Mouse (Mus musculus): Measurements from ENCODE around the gene Raph1.
"Not testable (repeated sequence)": the region's sequence is repeated elsewhere in the genome, so short reads cannot be mapped to it uniquely, and the experiment has no call there.

The Raph1 gene

DNA sequence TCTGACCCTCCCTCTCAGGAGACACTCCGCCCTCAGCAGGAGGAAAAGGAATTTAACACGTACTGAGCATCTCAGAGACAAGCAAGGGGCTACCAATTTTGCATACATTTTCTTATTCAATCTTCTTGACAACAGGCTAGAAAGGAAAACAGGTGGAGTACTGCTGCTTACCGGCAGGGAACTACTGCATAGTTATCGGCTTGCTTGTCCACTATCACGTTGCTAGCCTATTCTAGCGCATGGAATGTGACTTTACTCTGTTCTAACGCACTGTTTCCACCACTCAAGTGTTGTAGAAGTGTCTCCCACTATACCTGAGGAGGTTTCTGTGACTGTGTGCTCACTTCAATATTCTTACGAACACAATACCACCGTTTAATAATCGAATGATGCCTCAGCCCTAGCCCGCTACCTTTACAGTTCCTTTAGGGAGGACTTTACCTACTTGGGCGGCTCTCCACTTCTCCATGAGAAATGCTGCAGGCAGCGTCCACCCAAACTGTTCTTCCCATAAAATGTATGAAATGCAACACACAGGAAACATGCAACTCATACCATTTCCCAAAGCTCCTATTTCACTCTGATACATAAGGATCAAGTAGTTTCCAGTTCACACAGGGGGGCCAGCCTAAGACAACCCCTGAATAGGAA lies 1.5 kb downstream of the Raph1 start:
- peak; percentile 22 to 46 for DNase-seq

DNA sequence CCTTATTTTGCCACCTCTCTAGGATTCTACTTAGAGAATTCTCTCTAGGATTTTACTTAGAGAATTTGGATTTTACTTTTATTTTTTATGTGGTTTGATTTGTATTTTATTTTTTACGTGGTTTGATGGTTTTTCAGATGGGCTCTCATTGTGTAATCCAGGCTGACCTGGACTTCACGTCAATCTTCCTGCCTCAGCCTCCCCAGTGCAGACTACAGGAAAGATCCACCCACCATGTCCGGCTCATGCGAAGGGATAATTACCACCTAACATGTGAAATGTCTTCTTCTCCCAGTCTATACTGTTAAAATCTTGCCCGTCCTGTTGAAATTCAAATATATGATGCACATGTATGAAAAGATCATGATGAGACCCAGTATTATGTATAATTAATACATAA lies 2.2 kb downstream of the Raph1 start:
- DNase-seq = no peak

DNA sequence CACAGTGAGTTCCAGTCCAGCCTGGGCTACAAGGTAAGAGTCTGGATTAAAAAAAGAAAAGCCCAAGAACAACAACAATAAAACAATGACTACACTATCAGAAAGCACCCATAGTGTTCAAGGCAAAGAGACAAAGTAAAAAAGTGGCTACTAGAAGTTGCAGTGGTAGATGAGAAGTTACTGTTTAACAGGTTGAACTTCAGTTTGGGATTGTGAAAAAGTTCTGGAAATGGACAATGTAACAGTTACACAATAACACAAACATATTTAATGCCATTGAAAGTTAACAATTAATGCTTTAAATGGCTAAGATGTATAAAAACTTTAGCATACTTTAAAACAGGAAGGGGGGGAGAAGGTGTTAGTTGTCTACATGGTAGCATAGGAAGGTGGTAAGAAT lies 3.9 kb downstream of the Raph1 start:
- DNase-seq = no peak

DNA sequence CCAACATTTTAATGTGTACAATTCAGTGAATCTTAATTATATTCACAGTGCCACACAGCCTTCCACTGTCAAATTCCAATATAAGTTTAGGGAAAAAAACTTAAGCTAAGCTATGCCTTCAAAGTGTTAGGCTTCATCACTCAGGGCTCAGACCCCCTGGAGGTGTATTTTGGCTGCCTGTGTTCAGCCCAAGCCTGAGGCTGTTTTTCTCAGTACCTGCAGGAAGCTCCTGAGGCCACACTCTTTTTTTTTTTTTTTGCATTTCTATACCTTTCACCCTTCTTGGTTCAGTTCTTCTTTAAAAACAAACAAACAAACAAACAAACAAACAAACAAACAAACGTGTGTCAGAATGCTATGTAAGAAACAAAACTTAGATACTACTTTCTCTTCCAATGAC lies 23.2 kb downstream of the Raph1 start:
- no peak for DNase-seq

DNA sequence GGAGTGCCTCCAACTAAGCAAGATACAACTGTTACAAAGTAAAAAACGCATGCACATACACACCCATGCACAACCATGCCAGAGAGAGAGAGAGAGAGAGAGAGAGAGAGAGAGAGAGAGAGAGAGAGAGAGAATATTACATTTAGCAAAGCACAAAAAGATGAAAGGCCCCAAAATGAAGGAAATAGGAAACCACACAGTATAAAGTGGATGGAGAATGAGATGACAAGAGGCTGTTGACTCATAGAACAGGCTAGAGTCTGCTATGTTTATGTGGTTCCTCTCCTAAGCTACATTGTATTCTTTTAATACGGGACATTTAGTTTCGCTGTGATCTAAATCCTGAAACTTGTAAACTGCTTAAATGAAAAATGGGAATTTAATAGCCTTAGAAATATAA lies 27.6 kb downstream of the Raph1 start:
- no peak for DNase-seq

DNA sequence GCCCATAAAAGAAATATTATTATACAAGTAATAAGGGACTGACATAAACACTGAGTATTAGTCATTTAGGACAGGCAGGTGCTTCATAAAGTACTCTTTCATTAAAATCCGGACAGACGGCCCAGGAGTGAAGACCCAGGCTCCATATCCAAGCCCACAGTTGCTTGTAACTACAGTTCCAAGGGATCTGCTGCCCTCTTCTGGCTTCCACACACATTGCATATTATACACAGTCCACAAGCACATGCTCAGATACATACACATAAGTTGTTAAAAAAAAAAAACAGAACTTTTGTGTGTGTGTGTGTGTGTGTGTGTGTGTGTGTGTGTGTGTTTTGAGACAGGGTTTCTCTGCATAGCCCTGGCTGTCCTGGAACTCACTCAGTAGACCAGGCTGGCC lies 32.0 kb downstream of the Raph1 start:
- DNase-seq = peak; percentile 19 to 41

DNA sequence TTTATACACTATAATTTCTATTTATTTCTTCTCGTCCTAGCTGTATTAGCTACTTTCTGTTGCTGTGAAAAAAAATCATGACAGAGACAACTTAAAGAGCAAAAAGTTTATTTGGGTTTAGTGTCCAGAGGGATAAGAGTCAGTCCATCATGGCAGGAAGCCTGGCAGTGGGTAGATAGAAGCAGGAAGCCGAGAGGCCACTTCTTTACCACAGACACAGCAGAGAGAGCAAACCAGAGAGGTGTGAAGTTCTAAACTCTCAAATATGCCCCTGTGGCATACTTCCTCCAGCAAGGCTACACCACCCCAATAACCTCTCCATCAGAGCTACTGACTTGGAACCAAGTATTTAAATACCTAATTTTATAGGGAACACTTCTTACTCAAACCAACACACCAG lies 36.3 kb downstream of the Raph1 start:
- no peak for DNase-seq

DNA sequence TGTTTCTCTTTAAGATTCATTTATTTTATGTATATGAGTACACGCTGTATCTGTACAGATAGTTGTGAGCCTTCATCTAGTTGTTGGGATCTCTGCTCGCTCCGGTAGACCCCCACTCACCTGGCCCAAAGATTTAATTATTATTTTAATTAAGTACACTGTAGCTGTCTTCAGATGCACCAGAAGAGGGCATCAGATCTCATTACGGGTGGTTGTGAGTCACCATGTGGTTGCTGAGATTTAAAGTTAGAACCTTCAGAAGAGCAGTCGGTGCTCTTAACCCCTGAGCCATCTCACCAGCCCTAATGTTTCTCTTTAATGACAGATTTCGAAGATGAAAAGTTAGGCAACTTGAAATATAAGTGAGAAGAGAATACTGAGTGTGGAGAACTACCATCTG lies 36.8 kb downstream of the Raph1 start:
- DNase-seq = no peak

DNA sequence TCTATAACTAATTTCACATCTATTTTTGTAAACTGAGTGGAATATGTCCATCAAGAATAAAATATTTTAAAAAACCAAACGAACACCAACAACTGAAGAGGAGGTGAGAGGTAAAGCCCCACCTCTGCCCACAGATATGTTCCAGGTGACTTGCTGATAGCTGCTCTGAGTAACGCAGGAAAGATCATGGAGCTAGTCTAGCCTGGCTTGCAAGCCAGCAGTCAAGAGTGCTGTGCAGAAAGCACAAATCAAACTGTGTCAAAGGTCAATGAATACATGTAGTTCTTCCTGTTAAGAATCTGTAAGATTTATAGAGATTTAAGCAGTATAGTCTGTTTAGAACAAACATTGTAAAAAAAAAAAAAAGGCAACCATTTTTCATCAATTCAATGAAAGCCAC lies 56.3 kb downstream of the Raph1 start:
- no peak for DNase-seq

DNA sequence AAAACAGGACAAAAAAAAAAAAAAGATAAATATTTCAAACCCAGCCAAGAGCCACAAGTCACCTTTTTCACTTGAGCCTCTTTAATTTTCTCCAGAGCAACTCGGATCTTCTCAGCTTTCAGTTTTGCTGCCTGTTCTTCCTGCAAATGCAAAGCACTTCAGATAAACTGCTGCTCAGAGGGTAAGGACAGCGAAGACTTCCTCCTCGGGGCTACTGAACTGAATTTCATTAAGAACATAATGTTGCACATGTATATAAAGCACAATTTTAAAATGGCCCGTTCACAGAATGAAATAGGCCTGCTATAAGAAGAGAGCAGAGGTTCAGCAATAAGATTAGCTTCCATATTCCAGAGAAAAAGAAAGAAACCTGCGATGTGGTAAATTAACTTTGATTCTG lies 63.4 kb downstream of the Raph1 start:
- no peak for DNase-seq

DNA sequence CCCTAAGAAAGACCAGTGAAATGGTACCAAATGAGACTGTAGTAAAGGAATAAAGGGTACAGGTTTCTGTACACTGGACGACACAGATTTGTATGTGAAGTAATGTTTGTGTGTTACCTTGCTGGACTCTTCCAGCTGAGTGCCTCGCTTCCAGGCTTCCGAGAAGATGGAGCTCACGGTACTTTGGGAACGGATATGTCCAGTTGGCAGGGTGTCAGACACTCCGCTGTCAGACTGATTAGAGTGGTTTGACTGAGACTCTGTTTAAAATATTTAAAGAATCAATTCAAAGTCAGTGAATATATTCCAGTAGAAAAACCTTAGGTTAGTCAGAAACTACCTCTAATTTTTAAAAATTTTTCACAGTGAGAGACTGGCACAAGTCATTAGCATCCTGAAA lies 73.5 kb downstream of the Raph1 start:
- DNase-seq = no peak

DNA sequence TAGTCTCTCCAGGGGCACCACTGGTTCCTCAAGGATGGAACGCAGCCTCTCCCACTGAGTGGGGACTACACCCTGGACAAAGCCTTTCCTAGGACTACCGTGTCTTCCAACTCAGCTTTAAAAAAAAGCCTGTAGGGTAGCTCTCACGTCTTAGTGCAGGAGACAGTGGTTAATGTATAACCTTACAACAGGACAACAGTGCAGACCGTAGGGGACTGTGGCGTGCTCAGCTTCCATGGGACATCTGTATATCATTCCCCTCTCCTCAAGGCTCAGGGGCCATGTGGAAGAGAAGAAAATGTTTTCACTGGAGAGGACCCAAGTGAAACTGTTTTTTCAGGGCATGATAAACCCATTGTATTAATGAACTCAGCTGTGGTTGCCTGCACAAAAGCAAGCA lies 74.5 kb downstream of the Raph1 start:
- DNase-seq = no peak

DNA sequence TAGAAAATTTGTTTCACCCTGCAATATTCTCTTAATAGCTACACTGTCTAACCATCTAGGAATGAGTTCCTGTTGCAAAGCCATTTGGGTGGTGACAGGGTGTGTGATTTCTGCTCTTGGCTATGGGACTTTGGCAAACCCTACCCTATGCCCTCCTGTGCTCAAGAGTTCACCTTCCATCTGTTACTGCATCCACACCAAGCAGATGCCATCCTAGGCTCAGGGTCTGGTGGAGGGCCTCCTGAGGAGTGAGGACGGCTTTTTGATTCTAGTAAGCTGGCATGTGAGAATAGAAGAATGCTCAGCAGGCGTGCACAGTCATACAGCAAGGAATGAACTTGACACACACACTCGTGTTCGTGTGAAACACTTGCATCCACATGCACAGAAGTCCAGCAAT lies 76.4 kb downstream of the Raph1 start:
- no peak for DNase-seq

DNA sequence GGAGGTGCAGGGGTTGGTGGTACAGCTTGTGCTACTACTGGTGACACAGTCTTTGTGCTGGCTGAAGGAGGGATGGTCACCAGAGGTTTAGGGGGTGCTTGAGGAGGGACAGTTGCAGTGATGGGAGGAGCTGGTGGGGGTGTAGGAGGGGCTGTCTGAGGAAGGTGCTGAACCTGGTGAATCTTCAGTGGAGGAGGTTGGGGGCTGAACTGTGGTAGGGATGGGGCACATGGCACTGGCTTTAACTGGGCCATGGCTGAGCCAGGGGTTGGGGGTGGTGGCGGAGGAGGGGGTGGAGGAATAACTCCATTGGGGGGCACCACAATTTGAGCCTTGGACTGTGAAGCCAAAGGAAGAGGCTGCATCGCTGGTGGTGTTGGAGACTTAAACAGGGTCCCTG lies 77.2 kb downstream of the Raph1 start:
- no peak for DNase-seq

DNA sequence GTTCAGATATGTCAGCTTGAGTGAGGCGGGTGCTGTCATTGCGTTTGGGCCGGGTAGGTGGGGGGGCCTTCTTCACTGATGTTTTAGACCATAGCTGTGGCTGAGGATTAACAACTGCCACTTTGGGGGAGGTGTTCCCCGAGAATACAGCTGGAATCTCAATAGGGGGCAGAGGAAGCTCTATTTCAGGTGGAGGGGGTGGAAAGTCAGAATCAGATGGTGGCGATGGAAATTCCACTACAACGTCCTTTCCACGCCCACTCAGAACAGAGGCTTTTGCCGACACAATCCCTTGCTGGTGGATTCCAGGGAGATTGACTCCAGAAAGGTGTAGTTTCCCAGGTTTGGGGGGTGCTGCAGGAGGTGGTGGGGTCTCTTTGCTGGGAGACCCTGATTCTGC lies 78.3 kb downstream of the Raph1 start:
- no peak for DNase-seq

DNA sequence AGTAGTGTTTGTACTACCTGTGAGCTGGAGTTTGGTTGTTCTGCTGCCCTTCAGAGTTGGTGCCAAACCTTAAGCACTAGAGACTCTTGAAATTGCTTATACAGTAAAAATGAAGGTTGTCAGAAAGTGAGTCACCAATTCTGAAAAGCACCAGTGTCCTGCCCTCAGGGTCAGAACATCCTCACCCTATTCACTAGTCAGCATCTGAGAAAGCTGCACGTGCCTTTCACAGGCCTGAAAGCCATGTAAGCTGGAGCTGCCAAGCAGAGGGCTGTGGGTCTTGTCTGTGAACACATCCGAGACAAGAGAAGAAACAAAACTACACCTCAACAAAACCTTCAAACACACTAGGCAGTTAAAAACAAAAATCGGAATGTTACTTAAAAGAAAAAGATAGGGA lies 81.3 kb downstream of the Raph1 start:
- no peak for DNase-seq

DNA sequence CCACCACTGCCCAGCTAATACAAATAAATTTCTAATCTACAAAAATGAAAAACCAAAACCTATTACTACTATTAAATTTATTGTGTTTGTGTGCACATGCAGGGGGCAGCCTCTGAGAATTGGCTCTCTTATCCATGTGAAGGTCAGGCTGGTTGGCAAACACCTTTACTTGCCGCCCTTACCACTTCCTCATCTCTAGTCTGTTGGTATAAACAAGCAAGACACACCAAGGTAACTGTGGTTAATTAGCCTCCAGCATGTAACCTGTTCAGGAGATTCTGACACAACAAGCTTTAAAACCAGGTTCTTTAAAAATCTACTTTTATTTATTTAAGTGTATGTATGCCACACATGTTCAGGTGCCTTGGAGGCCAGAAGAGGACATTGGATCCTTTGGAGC lies 84.0 kb downstream of the Raph1 start:
- DNase-seq = no peak

DNA sequence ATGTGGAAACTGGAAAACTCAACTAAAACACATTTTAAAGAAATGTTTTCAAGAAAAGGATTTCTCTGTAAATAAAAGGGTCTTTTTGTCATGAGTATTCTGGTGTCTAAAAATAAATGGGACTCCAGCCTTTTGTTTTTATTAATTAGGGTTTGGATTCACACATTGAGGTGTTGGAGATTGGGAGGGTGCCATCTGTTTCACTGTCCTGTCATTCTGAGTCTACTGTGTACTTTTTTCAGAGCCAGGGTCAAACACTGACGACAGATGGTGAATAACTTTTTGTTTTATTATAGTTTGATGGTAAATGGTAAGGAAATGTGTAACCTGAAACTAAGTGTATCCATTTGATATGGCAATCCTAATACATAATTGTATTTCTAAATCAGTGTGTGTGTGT lies 85.3 kb downstream of the Raph1 start:
- DNase-seq = no peak

DNA sequence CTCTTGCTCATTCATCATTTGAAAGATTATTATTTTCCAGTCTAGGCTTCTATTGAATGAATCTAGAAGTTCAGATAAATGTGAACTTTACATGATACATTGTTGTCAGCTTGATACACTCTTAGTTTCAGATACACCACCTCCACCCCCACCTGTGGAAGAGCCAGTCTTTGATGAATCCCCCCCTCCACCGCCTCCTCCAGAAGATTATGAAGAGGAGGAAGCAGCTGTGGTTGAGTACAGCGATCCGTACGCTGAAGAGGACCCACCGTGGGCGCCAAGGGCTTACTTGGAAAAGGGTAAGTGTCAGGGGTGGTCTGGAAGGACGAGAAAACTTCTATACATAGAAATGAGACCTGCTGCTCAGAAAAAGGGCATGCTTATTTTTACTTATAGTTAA lies 96.4 kb downstream of the Raph1 start:
- no peak for DNase-seq

DNA sequence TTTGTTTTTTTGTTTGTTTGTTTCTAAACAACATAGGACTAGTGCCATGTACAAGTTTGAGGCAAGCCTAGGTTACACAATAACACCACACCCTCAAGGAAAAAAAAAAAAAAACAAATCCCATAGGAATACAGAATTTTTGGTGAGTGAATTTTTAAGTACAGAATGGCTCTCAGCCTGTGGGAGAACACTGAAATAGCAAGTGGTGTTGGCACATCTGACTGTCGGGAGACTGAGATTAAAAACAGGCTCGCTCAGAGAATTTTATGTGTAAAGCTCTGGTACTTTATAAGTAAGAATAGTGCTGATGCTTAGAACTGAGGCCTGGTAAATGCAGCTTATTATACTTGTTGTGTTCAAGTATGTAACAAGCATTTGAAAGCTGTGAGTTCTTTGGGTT lies 97.4 kb downstream of the Raph1 start:
- DNase-seq = no peak

DNA sequence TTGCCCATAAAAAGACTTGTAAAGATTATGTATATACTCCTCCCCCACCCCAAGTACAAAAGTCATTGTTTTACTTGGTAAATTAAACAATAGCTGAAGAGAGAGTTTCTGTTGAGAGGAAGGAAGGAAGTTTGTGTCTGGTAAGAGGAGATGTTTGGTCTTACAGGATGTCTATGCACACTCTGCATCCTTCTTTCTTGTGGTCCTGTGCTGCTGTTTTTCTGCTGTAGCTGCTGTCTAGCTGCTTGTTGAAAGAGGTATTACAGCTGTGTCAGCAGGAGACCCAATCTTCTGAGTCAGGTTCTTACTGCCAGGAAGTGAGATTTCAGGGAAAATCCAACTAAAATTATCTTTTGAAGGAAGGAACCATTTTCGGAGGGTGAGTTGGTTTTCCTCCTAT lies 106.3 kb downstream of the Raph1 start:
- DNase-seq = no peak

DNA sequence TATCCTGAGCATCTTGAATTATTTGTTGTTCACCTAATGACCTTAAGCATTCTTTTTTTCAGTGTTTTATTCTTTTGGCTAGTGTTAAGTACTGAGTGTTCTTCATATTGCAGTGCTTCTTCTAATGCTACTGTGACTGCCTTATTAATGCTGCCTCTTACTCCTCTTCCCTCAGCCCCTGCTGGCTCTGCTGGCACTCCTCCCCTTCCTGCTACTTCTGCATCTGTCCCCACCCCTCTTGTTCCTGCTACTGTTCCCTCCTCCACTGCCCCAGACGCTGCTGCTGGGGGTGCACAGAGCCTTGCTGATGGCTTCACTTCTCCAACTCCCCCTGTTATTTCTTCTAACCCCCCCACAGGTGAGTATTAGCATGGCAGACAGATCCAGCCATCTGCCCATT lies 117.0 kb downstream of the Raph1 start:
- no peak for DNase-seq

DNA sequence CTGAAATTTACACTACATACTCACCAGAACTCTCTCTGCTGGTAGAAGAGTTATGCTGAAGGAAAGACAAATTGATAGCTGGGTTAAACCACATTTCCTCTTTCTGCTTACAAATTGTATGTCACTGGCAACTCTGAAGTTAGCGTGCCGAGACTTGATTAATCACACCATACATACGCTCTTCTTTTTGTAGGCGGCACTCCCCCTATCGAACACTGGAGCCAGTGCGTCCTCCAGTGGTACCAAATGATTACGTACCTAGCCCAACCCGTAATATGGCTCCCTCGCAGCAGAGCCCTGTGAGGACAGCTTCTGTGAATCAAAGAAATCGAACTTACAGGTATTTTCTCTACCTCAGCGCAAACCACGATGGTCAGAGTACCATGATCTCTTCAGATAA lies 119.8 kb downstream of the Raph1 start:
- peak; percentile 16 to 34 for DNase-seq

DNA sequence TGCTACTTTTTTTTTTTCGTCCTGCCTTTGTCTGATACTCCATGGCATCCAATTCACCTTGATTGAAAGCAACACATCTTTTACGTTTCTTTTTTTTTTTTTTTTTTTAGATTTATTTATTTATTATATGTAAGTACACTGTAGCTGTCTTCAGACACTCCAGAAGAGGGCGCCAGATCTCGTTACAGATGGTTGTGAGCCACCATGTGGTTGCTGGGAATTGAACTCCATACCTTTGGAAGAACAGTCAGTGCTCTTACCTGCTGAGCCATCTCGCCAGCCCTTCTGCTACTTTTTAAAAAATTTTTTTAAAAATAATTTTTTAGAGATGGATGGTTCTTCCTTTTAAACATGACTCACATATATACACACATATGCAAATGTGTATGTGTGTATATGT lies 125.5 kb downstream of the Raph1 start:
- not testable (repeated sequence) for DNase-seq

DNA sequence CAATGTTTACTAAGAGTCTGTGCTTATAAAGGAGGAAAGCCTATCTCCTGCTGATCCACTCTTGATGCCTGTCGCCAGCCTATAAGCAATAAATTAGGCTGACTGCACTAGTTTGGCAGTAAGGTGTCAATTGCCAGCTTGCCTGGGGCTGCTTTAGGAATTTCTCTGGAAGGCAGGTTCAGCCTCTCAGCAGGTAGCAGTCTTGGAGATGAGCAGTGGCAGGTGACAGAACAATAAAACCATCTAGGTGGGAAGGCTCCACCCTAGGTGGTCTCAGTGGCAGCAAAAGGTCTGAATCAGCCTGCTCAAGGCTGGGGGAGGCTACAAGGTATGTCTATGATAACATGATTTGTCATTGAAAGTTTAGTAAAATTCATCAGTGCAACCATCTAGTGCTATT lies 134.4 kb downstream of the Raph1 start:
- DNase-seq = no peak

All from kidney, postnatal 4 days (tissue).